Mouse (Mus musculus) kidney, embryonic 16.5 days (tissue): ENCODE results near the gene Nlrp1b. TPM values are rescaled to one million over a fixed set of nuclear protein-coding genes. Genes with fewer than 3 reads are reported as not detected.

Experiments
- ATAC-seq: fragments of 200-750 bp; cut with Nextera tagmentation; 2 replicates; pipeline ENCODE4 v1.8.0; 2017; ENCODE audit warnings: moderate TSS enrichment; ENCODE audit not compliant: low FRiP score, low TSS enrichment
- H3K27ac ChIP-seq: fragments of 300-500 bp; sonication (generic); 2 replicates; pipeline ENCODE4 v1.5.1; 2014; ENCODE audit warnings: low read length
- H3K27me3 ChIP-seq: fragments of 300-500 bp; sonication (generic); 2 replicates; pipeline ENCODE4 v1.6.1; 2014; ENCODE audit warnings: low read length, control low read depth, mixed read lengths; ENCODE audit not compliant: insufficient read depth
- H3K36me3 ChIP-seq: fragments of 300-500 bp; sonication (generic); 2 replicates; pipeline ENCODE4 v1.6.1; 2014; ENCODE audit warnings: low read length, control low read depth, mixed read lengths; ENCODE audit not compliant: insufficient read depth
- H3K4me1 ChIP-seq: fragments of 300-500 bp; sonication (generic); 2 replicates; pipeline ENCODE4 v1.6.1; 2014; ENCODE audit warnings: low read length, control low read depth, mixed read lengths; ENCODE audit not compliant: insufficient read depth
- H3K4me2 ChIP-seq: fragments of 300-500 bp; sonication (generic); replicated peaks from 2 replicates; pipeline ENCODE4 v1.6.1; 2014; ENCODE audit warnings: low read depth, low read length
- H3K4me3 ChIP-seq: fragments of 300-500 bp; sonication (generic); 2 replicates; pipeline ENCODE4 v1.5.1; 2014; ENCODE audit warnings: mild to moderate bottlenecking, low read length
- H3K9ac ChIP-seq: fragments of 300-500 bp; sonication (generic); replicated peaks from 2 replicates; pipeline ENCODE4 v1.6.1; 2014; ENCODE audit warnings: low read length
- H3K9me3 ChIP-seq: fragments of 300-500 bp; sonication (generic); 2 replicates; pipeline ENCODE4 v1.6.1; 2016; ENCODE audit warnings: low read length, control low read depth
- whole genome bisulfite sequencing: fragments of 180-500 bp; shearing (Covaris S2); extraction: QIAGEN DNeasy Blood & Tissue Kit; methylation state at CpG from one replicate; pipeline ENCODE4 v1.1.7; 2014; 5-methylcytosine and 5-hydroxymethylcytosine counted together
- polyA plus RNA-seq: library from polyadenylated mRNA; unstranded; fragments of >200 nt; fragmentation: Nextera tagmentation; extraction: Ambion mirVana; gene quantifications from 2 replicates; pipeline ENCODE4 v1.2.1, GENCODE M21; 2015

Nlrp1b gene
- polyA plus RNA-seq, 1 experiment from 2014 or later: not detected

GRCm38 (mm10) chr11:71144661-71145060 lies 85.9 kb downstream of the Nlrp1b start, which contains the start of gene Nlrp1a:
Gene Nlrp1a (minus strand): TSS chr11:71144704.
- Histone ChIP-seq H3K36me3 (no peaks in the 10 kb centered on the region), H3K27me3 (no peaks in the 10 kb centered on the region), H3K4me3 (no peak within 1 kb of the TSS), H3K4me1 (no peaks in the 10 kb centered on the region), H3K9me3 (no peaks in the 10 kb centered on the region), H3K4me2 (no peak within 1 kb of the TSS), H3K27ac (no peak within 1 kb of the TSS), H3K9ac (no peak within 1 kb of the TSS)
- WGBS: 72% methylated on average over 3 of the region's 3 CpGs
- no peak for ATAC-seq

- Histone ChIP-seq H3K4me3 (no peak overlapping the region), H3K4me2 (no peak overlapping the region), H3K4me1 (no peaks in the 10 kb centered on the region), H3K27me3 (no peaks in the 10 kb centered on the region), H3K9ac (no peak overlapping the region), H3K9me3 (no peaks in the 10 kb centered on the region), H3K27ac (no peak overlapping the region), H3K36me3 (no peaks in the 10 kb centered on the region)
- WGBS: 87% methylated on average over 1 of the region's 1 CpGs
- ATAC-seq: no peak
Measured at GRCm38 (mm10) chr11:71142031-71142430, 88.5 kb downstream of the Nlrp1b start.

- Histone ChIP-seq H3K4me2 (no peak overlapping the region), H3K27ac (no peak overlapping the region), H3K27me3 (no peaks in the 10 kb centered on the region), H3K4me1 (no peaks in the 10 kb centered on the region), H3K9ac (no peak overlapping the region), H3K9me3 (no peaks in the 10 kb centered on the region), H3K36me3 (no peaks in the 10 kb centered on the region), H3K4me3 (no peak overlapping the region)
- no peak for ATAC-seq
- 78% methylated on average over 2 of the region's 2 CpGs for WGBS
Measured at GRCm38 (mm10) chr11:71107128-71107527, 123.4 kb downstream of the Nlrp1b start.

- no peak for ATAC-seq
- Histone ChIP-seq H3K4me1 (no peaks in the 10 kb centered on the region), H3K4me2 (no peak overlapping the region), H3K36me3 (no peaks in the 10 kb centered on the region), H3K27me3 (no peaks in the 10 kb centered on the region), H3K9ac (no peak overlapping the region), H3K4me3 (no peak overlapping the region), H3K9me3 (no peaks in the 10 kb centered on the region), H3K27ac (no peak overlapping the region)
Measured at GRCm38 (mm10) chr11:71106261-71107021, 124.1 kb downstream of the Nlrp1b start.

- ATAC-seq: no peak
- no peaks in the 10 kb centered on the region for H3K36me3 ChIP-seq
- no peak overlapping the region for H3K4me2 ChIP-seq
- H3K4me1 ChIP-seq: no peaks in the 10 kb centered on the region
- H3K27ac ChIP-seq: no peak overlapping the region
- H3K27me3 ChIP-seq: no peaks in the 10 kb centered on the region
- H3K9ac ChIP-seq: no peak overlapping the region
- no peak overlapping the region for H3K4me3 ChIP-seq
- H3K9me3 ChIP-seq: no peaks in the 10 kb centered on the region
Measured at GRCm38 (mm10) chr11:71103931-71104330, 126.6 kb downstream of the Nlrp1b start.

Other genes starting within 250 kb of the Nlrp1b start
- 277 and 287 TPM in 2 replicates for gene C1qbp, start 247.7 kb downstream of the Nlrp1b start, polyA plus RNA-seq
- gene Dhx33, start 226.3 kb downstream of the Nlrp1b start, polyA plus RNA-seq: 23.9 TPM in 2 replicates
- gene Mis12, start 211.1 kb downstream of the Nlrp1b start, polyA plus RNA-seq: 44.8 and 45.2 TPM in 2 replicates
- 41.9 and 48.6 TPM in 2 replicates for gene Derl2, start 210.9 kb downstream of the Nlrp1b start, polyA plus RNA-seq
- 56.7 and 59.7 TPM in 2 replicates for gene 6330403K07Rik, start 197.2 kb downstream of the Nlrp1b start, polyA plus RNA-seq
- gene Nlrp1a, start 86.0 kb downstream of the Nlrp1b start, polyA plus RNA-seq: 0.06 and 0.14 TPM in 2 replicates